Mouse (Mus musculus) erythroid progenitor cell, adult 5-6 weeks (primary cell): ENCODE results near the gene Rffl. TPM values are rescaled to one million over a fixed set of nuclear protein-coding genes. Genes with fewer than 3 reads are reported as not detected.
A peak's percentile ranks its signal among the peaks of the same experiment; 100 is the strongest.
"Not testable (repeated sequence)": the region's sequence is repeated elsewhere in the genome, so short reads cannot be mapped to it uniquely, and the experiment has no call there.

Experiments used
- ATAC-seq: replicated peaks from 2 replicates; pipeline ENCODE4 v1.8.0; 2016; ENCODE audit warnings: moderate number of reproducible peaks, mild to moderate bottlenecking, moderate TSS enrichment, inconsistent platforms; ENCODE audit not compliant: poor library complexity, low FRiP score, severe bottlenecking
- total RNA-seq, 2 experiments: library from RNA; stranded (forward) in 1 of 2; stranded (reverse) in 1 of 2; fragments of 150-400 nt in 1 of 2; fragments of 186-747, 209-891 nt in 1 of 2; gene quantifications; 2 replicates each; pipeline versions ENCODE4 v1.2.3 to v1.2.4; 2015 to 2017; ENCODE audit warnings: low replicate concordance in 2 of 2

Rffl gene
- total RNA-seq, 2 experiments from 2014 or later, result 57.4 to 78.7 TPM

DNA sequence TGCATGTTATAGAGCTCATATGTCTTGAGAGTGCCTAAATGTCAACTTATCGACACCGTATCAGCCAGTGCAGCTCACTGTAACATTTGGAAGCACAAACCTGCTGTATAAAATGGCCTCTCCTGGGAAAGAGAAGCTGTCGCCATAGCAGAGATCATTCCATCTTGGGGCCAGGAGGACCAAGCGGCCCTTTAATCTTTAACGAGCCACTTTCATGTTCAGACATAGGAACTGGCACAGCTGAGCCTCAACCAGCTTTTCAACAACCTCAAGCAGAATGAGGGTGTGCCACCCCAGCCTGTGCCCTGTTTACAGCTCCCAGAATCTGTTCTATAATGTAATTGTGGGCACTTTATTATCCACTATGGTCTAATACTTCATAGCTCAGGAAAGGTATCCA, 20.8 kb downstream of the Rffl start:
- no peak for ATAC-seq

DNA sequence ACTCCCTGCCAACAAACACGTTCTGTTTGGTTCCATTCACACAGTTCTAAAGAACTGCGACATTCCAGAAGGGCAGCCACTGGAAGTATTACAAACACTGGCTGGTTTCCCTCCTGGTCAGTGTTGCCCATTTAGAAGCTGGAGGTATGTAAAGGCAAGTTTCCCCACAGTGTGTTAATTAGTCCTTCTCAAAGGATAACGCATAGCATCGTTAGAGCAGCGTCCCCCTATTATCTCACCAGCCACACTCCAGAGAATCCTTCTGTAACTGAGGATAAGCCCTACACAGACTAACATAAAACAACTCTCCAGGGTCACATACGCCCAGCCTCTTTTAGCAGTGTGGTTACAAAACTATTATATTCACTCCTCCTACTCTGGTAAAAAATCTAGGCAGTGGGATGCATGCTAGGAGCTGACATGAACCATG, 23.4 kb downstream of the Rffl start:
- peak; percentile 77 for ATAC-seq

DNA sequence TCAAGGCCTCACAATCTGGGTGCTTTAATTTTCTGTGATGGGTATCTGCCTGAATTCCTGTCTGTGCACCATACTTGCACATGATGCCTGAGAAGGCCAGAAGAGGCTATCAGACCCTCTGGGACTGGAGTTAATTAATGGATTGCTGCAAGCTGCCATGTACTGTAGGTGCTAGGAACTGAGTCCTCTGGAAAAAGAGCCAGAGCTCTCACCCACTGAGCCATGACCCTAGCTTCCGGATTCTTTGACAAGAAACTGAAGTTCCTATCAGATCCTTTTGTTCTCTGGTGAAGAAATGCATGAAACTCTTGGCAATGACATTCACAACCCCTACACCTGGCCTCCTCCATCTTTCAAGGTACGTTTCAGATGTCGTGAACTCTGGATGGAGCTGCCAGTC, 24.1 kb downstream of the Rffl start:
- ATAC-seq, result 0 out of 2 replicates have a peak, but pooled peaks have one; percentile 1

DNA sequence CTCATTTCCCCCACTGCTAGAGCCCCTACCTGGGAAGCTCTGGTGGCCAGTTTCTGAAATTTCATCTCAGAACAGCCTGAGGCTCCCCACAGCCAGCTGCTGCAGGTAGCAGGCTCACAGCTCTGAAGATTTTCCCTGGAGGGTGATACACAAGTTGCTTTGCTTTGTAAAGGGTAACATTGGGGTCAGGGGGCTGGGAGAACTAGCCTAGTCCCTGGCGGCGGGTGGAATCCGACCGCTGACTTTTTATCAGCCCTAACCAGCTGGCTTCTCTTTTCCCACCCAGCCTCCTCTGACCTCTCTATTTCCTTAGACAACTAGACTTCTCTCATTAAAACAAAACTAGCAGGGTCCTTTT, 25.0 kb downstream of the Rffl start:
- peak; percentile 74 for ATAC-seq

DNA sequence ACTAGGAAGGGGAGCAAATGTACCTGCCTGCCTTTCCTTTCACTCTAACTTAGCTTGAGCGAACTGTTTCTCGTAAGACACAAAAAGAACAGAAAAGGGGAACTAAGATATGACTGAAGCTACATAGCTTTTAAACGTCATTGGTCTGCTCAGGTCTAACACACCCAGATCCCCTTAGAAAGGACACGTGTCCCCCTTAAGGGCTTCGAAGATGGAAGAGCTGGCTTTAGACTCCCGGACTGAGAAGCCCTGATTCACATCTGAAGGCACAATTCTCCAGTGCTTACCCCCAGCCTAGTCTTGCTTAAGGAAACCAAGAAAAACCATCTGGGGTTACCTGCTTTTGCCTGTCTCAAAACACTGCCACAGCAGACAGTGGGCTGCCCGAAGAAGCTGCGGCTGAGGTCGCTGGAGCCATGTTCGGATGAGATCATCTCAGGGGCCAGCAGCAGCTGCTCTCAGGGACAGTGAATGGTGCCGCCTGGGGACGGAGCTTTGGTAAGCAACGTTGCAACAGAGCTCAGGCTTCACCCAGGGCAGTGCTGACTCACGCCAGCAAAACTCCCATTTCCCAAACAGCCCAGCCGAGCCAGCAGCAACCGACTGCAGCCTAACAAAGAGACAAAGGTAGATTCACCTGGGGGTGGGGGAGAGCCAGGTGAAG, 25.5 kb downstream of the Rffl start:
- ATAC-seq, result peak; percentile 77

DNA sequence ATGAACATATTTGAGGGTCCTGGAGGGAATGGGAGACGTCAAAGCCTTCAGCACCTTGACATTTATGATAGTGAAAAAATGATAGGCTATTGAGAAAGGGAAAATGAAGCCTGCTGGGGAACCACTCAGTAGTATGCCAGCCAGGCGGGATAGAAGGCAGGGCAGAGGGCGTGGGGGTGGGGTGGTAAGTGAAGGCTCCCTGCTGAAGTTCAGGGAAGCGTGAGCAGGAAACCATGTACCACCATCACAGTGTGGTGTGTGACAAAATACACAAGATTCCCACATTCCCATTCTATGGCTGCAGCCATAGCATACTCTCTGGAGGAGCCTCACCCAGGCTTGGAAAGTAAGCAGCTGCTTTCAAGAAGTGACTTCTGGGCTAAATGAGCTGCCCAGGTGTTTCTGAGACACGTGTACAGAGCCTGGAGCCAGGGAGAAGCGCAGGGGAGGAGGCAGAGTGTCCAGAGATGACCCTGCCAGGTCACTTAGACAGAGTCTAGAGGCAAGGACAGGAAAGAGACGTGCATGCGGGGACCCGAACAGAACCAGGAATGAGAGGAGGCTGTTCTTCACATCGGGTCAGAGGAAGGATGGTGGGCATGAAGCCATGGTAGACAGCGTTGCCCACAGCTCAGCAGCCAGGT, 26.1 kb downstream of the Rffl start:
- ATAC-seq, result 0 out of 2 replicates have a peak, but pooled peaks have one; percentile 32

DNA sequence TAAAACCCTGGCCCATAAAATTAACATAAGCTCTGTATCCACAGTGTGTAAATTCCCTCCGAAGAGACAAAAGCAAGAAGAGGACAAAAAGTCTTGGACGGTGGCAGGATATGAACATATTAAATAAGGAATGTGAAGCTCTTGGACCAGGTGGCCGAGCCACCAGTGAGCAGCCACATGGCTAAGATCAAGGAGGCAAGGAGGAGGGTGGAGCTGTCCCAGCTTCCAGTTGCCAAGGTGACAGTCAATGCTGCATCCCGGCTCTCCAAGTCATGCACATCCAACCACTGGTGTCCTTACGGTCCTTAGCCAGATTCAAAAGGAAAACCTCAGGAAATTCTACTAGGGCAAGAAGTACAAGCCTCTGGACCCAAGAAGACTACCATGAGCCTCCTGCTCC, 32.5 kb downstream of the Rffl start:
- no peak for ATAC-seq

DNA sequence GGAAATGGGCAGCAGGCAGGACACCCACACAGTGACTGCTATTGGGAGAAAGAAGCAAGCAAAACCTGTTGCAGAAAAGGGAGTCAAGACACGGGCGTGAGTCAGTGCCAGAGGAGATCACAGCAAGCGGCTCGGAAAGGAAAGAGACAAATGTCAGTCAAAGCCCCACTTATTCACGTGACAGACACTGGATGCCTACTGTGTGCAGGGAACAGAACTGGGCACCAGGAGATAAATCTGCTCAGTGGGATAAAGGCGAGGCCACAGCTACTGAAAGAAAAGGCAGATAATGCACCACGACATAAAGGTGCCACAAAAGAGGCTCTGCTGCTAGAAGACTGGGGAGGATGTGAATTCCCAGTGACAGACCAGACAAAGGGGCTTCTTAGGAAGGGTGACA, 33.2 kb downstream of the Rffl start:
- no peak for ATAC-seq

DNA sequence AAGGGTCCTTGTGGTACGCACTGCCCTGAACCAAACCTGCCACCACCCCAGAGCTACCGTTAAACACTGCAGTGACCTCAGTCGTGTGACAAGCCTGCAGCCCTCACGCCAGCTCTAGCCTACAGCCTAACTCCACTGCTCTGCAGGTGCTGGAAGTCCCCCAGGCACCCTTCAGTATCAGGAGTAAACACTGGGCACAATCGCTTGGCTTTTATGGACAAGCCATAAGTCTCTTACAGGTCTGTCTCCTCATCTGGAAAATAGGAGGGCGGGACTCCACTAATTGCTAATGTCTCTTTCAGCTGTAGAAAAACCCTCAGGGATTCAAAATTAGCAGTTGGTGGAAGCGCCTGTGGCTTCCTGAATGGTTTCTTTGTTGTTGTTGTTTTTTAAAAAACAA, 33.8 kb downstream of the Rffl start:
- ATAC-seq, result no peak

DNA sequence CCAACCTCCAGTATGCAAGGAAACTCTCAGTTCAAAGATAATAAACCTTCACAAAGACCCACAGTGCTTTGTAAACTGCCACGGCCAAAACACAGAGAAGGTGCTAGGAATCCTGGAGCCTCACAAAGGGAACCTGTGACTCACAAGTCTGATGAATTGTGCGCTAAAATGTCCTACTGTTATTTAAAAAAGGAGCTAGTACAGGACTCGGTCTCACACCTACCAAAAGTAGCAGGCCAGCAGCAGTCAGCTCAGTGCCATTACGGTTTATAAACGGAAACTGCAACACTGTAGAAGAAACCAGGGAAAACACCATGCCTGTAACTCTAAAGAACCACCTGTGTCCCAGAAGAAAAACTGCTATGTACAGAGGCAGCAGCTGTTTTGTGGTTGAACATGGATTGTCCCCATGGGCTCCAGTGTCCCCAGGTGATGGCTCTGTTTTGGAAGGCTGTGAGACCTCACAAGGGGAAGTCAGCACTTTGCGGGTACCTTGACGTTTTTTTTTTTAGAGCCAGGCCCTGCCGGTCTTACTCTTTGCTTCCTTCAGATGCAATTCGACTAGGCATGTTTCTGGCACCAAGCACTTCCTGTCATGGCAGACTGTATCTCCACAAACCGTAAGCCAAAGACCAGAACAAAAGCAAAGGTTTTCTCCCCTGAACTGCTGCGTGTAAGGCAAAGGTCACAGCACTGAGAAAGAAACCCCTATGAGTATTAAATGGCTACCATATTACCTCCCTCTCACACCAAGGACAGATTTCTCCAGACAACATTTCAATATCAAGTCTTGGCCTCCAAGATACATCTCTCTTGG, 35.2 kb downstream of the Rffl start:
- no peak for ATAC-seq

DNA sequence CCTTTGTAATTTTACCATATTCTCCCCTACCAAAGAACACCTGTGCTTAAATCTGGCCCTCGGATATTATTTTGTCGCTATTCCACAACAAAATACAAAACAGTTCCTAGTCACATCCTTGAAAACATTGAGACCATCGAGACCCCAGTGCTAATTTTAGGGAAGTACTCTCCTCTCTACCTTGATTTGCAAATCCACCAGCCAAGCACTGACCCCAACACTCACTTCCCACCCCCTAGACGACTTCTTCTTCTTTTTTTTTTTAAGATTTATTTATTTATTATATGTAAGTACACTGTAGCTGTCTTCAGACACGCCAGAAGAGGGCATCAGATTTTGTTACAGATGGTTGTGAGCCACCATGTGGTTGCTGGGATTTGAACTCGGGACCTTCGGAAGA, 36.7 kb downstream of the Rffl start:
- ATAC-seq, result not testable (repeated sequence)

DNA sequence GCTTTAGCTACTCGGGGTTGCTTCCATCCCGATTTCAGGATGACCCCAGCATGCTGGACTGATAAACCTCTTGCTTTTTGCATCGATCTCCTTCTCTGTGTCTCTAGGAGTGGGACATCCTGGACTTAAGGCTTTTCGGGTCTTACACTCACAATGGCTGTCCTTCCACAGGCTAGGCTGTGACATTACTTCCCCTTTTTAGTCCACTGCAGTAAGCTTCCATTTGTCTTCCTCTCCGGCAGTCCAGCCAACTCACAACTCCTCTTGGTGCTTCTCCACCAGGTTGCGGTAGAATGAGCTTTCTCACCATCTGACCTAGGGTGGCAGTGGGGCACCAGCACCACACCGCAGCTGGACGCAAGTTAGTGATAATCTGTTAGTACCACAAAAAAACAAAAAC, 37.1 kb downstream of the Rffl start:
- ATAC-seq, result no peak

DNA sequence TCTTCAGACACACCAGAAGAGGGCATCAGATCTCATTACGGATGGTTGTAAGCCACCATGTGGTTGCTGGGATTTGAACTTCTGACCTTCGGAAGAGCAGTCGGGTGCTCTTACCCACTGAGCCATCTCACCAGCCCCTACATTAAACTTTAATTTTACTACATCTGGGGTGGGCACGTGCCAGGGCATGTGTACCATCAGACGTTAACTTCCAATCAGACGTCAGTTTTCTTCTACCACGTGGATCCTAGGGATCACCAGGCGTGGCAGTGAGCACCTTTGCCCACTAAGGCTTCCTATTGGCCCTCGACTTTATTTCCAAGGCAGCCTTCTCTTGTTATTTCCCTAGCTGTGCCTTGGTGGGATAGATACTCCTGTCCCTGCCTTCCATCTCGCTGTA, 38.6 kb downstream of the Rffl start:
- not testable (repeated sequence) for ATAC-seq

DNA sequence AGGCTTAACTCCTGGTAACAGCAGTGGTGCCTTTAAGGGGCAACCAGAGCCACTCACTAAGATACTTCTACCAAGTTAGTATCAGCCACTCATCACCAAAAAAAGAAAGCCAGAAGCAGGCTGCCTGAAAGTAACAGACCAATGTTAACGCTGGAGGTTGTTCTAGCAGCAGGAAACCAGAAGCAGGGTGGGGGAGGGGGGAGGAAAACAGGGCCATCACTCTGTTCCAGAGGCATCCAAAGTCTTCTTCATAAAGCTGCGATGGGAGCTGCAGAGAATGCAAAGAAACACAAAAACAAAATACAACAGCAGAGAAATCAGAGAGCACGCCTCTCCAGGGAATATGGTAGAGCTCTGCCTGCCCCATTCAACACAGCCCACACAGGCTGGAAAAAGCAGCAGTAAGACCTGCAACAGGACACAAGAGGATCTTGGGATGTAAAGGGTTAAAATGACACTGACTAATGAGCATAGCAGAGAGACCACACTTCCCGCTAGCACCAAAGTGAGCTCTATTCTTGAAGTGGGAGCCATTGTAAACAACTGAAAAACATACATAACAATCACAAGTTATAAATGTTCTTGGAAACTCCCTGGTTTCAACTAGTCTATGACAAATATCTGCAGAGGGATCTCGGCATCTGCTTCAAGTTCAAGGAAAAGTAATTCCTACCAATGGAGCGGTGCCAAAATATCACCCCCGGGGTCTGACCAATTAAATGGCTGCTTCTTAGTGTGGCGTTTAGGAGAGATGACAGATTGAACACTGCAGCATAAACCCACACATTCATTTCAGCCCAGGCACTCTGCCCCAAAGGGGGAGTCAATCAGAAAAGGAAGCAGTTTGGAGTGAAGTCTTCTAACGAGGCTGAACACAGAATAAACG, 39.8 kb downstream of the Rffl start:
- ATAC-seq, result no peak

DNA sequence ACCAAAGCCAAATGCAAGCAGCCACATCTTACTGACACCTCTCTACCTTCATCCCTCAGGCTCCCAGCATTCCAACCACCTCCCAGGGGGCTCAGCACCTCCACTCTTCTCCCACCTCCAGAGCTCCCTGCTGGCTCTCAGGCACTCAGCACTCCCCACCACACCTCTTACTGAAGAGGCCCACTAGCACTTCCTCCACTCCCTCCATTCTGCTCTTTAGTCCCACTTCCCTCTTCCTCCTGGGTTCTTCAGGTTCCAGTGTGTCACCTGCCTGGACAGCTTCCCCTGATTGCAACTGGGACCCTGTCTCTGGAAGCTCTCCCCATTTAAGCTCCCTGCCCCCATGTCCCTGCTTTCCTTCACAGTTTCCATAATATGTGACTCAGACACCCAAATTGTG, 44.2 kb downstream of the Rffl start:
- no peak for ATAC-seq

DNA sequence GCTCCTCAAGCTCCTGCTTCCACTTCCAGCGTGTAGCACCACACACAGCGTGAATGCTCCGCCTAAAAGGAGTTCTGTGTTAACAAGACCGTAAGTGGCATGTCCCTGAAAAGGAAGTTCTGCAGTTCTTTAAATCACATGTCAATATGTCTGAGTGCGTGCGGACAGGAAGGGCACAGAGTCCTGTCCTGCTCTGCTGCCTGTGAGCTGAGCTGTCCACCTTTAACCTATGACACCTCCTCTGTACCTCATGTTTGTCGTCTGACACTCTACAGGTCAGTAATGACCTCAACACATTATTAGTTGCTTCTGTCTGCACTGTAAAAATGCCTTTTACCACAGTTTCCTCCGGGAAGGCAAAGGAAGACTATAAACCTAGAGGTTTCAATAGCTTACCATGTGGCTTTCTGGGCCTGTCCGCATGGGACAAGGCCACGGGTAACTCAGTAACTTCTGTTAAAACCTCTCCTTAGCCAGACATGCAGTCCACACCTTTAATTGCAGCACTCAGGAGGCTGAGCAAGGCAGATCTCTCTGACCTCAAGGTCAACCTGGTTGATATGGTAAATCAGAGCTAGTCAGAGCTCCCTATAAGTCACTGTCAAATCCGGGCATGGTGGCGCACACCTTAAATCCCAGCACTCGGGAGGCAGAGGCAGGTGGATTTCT, 50.1 kb downstream of the Rffl start:
- no peak for ATAC-seq

DNA sequence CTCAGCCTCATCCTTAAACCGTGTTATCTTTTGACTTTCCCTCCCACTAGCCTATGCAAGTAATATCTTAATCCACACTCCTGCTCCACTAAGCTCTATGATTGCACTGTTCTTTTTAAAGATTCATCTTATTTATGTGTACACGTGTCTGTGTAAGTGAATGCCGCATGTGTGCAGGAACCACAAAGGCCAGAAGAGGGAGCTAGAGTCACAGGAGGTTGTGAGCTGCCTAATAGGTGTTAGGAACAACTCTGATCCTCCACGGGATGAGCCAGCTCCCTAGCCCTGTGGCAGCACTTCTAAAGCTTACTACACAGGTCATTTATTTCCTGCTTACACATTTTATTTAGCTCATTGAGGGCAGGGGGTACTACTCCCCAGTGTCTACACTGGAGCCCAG, 51.7 kb downstream of the Rffl start:
- ATAC-seq, result peak; percentile 81

DNA sequence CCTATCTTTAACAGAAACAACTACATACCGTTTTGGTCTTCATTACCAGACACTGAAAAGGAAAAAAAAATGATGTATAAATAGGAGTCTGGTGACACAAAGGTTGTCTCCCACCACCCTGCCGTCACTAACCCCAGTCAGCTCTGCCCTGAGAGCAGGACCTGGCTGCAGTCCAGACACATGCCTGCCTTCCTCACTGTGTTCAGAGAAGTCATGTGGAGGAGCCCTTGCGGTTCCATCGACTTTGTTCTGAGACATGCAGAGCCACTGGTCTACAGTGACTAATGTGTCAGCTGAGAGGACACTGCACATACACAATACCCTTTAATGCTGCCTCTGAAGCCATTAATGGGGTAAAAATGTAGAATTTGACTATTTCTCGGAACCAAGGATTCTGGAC, 62.5 kb downstream of the Rffl start:
- no peak for ATAC-seq

DNA sequence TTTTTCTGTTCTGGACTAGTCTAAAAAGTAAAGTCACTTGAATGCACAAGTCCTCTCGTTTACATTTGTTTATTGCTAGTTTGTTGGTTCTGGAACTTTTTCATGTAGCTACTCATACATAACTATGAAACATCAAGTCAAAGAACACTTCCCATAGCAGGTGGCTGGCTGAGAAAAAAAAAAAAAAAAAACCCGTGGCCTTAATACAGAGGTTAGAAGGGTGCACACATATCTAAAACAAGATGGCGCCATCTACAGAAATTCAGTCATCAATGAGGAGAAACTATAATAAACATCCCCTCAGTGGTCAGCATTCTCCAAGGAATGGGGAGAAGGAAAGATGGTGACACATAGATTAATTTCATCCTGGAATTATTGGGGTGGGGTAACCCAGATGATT, 63.6 kb downstream of the Rffl start:
- ATAC-seq, result no peak

DNA sequence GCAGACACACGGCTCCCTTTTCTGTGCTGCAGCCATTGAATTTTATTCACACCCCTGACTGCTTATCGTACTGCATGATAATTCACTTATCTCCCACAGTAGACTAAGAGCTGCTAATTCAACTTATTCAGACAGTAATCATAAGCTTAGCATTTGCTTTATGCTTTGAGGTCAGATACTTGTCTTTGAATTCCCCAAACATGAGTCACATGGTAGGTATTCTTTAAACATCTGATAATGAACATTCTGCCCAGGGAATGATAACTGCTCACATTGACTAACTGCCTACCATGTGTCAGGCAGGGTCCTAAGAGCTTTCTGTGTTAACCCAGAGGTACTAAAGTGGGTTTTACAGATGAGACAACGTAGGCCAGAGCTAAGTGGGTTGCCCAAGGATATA, 64.4 kb downstream of the Rffl start:
- ATAC-seq, result no peak
